Mouse (Mus musculus): ENCODE data around the gene Adgrb3.

DNA sequence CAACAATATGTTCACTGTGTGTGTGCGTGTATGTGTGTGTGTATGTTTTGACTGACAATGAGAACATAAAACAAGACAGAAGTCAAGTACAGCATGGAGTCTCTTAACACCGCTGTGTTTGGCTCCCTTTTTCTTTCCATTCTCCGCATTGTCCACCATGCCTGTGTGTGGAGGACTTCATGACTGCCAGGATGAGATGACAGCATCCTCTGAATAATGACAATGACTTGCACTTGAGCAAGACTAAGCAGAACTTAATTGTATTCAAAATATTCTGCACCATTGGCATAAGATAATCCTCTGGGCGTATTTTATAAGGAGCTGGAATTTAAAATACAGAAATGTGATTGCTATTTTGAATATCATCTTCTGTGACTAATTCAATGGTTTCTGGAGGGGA, 326.0 kb downstream of the Adgrb3 start:
- TF ChIP-seq POLR2A (IDR thresholded peaks at IDR 0.05; ENCODE audit: borderline replicate concordance, insufficient read depth, low read length) (no peak), CTCF (IDR thresholded peaks at IDR 0.05; ENCODE audit: borderline replicate concordance, insufficient read depth, low read depth, low read length) (no peak)
